Mouse (Mus musculus) A20 (cell line): ENCODE measurements around the gene Ndel1.

ENCODE experiments used
- DNase-seq: peaks from one replicate; pipeline ENCODE4 v3.0.0-alpha.2; 2011; ENCODE audit warnings: low read depth, low spot score

Gene Ndel1

DNA sequence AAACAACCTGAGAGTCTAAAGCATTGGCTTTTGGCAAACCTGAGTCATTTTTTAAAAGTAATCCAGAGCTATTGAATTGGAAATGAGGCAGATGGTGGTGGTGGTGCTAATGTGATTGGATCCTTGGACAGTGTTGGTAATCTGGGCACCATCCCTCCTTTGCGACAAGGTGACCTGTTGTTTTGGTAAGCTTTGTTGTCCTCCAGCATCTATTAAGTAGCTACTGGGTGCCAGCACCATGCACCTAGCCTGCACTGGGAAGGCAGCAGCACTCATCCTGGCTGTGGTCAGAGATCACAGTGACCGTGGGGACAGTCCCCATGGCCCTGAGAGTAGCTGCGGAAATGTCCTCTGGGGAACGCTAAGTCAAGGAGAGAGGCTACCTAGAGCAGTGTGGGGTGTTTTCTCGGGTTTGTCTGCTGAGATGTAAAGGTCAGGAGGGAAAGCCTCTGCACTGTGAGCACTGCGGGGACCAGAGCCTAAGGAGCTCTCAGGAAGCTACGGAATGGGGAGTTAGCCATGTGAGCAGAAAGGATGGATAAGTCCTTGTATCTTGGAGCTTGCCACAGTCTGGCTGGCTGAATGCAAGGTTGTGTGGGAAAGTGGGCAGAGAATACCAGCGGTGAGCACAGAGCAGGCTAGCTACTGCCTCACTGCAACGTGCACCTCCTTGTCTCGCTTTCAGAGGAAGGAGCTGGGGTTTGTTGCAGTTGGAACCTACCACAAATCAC is 91.8 kb downstream of the Ndel1 start:
- DNase-seq, result no peak

DNA sequence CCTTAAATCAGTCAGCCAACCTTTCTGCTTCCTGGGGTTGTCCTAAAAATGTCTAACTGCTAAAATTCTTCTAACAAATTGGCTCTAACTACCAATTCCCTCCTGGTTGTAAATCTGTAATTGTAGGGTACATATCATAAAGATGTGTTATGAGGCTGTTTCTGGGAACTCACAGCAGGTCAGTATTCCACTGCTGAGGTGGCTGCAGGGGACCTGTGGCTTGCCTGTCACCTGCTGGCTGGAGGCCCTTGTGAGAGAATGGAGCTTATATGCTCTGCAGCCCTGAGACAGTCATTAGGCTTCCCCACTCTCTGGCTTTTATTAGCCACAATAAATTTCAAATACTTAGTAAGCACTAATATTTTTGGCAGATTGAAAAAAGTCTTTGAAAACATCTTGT is 92.8 kb downstream of the Ndel1 start:
- DNase-seq, result no peak

DNA sequence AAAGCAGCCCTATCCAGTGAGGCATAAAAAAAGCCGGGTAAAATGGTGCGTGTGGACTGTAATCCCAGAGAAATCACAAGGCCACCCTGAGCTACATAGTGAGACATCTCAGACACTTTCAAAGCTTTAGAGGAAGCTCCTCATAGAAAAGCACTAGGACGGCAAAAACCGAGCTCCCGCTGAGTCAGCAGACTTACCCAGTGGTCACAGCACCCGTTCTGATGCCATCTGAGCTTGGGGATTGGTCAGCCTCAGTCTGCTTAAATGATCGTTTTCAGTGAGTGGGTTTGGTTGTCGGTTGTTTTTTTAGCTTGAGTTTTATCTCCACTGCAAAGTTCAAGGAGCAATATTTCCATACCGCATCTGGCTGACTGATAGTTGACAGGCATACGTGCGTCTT is 93.7 kb downstream of the Ndel1 start:
- DNase-seq, result no peak

DNA sequence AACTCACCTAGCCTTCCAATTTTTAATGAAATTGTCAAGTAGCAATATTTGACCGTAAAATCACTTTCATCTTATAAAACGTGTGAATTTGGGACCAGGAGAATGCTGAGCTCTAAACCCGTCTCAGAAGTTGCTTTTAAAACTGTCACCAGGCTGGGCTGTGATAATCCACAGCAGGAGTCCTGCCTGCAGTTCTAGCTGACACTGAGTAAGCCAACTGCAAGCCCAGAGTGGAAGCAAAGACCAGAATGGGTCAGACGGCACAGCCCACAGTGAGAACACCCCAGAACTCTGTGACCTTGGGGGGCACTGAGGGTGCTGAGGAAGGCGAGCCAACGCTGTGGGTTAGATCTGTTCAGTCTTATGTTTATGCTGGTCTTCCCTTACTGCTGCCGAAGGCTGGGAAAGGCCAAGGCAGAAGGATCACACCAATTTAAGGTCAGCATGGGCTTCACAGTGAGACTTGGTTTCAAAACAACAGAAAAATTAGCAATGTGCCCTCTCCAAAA is 95.5 kb downstream of the Ndel1 start:
- no peak for DNase-seq
